Mouse (Mus musculus) midbrain, embryonic 16.5 days (tissue): ENCODE data around the gene Mat2a. TPM values are rescaled to one million over a fixed set of nuclear protein-coding genes. Genes with fewer than 3 reads are reported as not detected.
"Not testable (repeated sequence)": the region's sequence is repeated elsewhere in the genome, so short reads cannot be mapped to it uniquely, and the experiment has no call there.

Experiments used
- ATAC-seq: fragments of 200-750 bp; cut with Nextera tagmentation; 2 replicates; pipeline ENCODE4 v1.8.0; 2017; ENCODE audit warnings: moderate TSS enrichment
- H3K27ac ChIP-seq: fragments of 300-500 bp; sonication (generic); 2 replicates; pipeline ENCODE4 v1.5.1; 2014; ENCODE audit warnings: mild to moderate bottlenecking, low read length, mixed read lengths
- H3K27me3 ChIP-seq: fragments of 300-500 bp; sonication (generic); 2 replicates; pipeline ENCODE4 v1.6.1; 2014; ENCODE audit warnings: low read depth, low read length, mixed read lengths; ENCODE audit not compliant: control insufficient read depth, insufficient read depth
- H3K36me3 ChIP-seq: fragments of 300-500 bp; sonication (generic); 2 replicates; pipeline ENCODE4 v1.6.1; 2014; ENCODE audit warnings: mild to moderate bottlenecking, low read length, moderate library complexity, mixed read lengths; ENCODE audit not compliant: control insufficient read depth, insufficient read depth
- H3K4me1 ChIP-seq: fragments of 300-500 bp; sonication (generic); 2 replicates; pipeline ENCODE4 v1.6.1; 2014; ENCODE audit warnings: mild to moderate bottlenecking, low read length, mixed read lengths; ENCODE audit not compliant: control insufficient read depth, insufficient read depth
- H3K4me2 ChIP-seq: fragments of 300-500 bp; sonication (generic); 2 replicates; pipeline ENCODE4 v1.6.1; 2014; ENCODE audit warnings: mild to moderate bottlenecking, low read length, mixed read lengths
- H3K4me3 ChIP-seq: fragments of 300-500 bp; sonication (generic); 2 replicates; pipeline ENCODE4 v1.5.1; 2014; ENCODE audit warnings: low read depth, mild to moderate bottlenecking, low read length, moderate library complexity, mixed read lengths
- H3K9ac ChIP-seq: fragments of 300-500 bp; sonication (generic); 2 replicates; pipeline ENCODE4 v1.6.1; 2014; ENCODE audit warnings: low read depth, low read length, mixed read lengths
- H3K9me3 ChIP-seq: fragments of 300-500 bp; sonication (generic); replicated peaks from 2 replicates; pipeline ENCODE4 v1.6.1; 2014; ENCODE audit warnings: mild to moderate bottlenecking, low read length, mixed read lengths; ENCODE audit not compliant: control insufficient read depth, poor library complexity, severe bottlenecking
- WGBS: fragments of 180-500 bp; shearing (Covaris S2); extraction: QIAGEN DNeasy Blood & Tissue Kit; methylation state at CpG from one replicate; pipeline ENCODE4 v1.1.7; 2014; 5-methylcytosine and 5-hydroxymethylcytosine counted together
- polyA plus RNA-seq: library from polyadenylated mRNA; unstranded; fragments of >200 nt; fragmentation: Nextera tagmentation; extraction: Ambion mirVana; gene quantifications from 2 replicates; pipeline ENCODE4 v1.2.1, GENCODE M21; 2015

The Mat2a gene
- 348 and 379 TPM in 2 replicates for polyA plus RNA-seq

DNA sequence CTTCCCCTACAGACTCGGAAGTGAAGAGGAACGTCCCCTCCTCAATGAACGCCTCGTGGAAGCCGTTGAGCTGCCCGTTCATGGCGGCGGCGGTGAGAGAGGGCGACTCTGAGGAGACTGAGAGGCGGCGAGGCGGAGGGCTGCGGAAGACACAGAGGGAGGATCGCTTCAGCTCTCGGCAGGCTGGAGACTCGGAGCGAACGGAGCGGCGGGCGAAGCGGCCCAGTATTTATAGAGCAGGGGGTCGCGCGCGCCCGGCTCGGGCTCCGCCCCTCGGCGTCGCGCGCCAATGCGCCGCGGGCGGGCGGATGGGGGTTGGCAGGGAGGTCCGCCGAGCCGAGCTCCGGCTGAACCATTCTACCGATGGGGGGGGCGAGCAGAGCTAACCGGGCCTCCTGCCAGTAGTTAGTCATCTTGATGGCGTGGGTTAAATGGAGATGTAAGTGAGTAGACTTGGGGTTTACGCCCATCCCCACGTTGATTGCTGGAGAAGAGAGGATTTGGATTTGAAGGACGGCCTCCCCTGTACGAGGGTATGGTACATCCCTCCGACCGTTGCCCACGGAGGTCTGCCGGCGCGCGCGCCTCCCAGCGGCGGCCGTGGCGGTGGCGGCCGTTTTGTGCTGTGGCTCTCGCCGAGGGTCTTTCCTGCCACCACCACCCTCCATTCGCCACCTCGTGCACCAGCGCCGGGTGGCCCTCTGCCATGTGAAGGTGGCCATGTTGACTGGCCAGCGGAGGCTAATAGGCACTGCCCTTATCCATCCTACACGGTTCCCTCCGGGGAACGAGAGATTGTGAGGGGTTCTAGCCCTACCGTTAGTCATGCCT, at the start of gene Mat2a:
TSS of gene Mat2a (minus strand) at position 204 of the 831 bp plus-strand sequence.
- Histone ChIP-seq H3K4me3 (peak within 1 kb of the TSS; percentile 99), H3K4me2 (peak within 1 kb of the TSS; percentile 95), H3K9ac (peak within 1 kb of the TSS; percentile 100), H3K36me3 (peaks cover 14% of the 10 kb centered on the region), H3K4me1 (peaks cover 34% of the 10 kb centered on the region), H3K27ac (peak within 1 kb of the TSS; percentile 100), H3K27me3 (no peaks in the 10 kb centered on the region), H3K9me3 (no peaks in the 10 kb centered on the region)
- WGBS, result under 1% methylated on average over 69 of the region's 77 CpGs
- ATAC-seq, result peak; percentile 94

DNA sequence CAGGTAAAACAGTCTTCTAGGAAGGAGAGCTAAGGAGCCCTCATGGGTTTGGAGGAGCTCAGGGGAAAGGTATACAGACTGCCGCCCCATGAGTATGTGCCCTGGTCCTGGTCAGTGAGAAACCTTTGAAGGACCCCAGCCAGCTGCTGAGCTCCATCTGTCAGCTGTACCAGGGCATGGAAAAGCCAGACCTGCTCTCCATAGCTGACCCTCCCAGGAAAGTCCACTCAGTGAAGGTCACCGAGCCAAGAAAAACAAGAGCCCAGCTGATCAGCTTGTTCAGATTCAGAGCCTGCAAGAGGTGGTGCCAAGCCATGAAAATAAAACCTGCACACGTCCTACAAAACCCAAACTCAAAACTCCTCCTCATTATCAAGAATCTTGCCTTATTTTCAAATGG, 49.5 kb upstream of the Mat2a start:
- Histone ChIP-seq H3K4me2 (no peak overlapping the region), H3K9ac (no peak overlapping the region), H3K4me3 (no peak overlapping the region), H3K9me3 (no peaks in the 10 kb centered on the region), H3K27ac (no peak overlapping the region), H3K4me1 (no peaks in the 10 kb centered on the region), H3K36me3 (no peaks in the 10 kb centered on the region), H3K27me3 (no peaks in the 10 kb centered on the region)
- no peak for ATAC-seq
- WGBS, result 65% methylated on average over 3 of the region's 3 CpGs

DNA sequence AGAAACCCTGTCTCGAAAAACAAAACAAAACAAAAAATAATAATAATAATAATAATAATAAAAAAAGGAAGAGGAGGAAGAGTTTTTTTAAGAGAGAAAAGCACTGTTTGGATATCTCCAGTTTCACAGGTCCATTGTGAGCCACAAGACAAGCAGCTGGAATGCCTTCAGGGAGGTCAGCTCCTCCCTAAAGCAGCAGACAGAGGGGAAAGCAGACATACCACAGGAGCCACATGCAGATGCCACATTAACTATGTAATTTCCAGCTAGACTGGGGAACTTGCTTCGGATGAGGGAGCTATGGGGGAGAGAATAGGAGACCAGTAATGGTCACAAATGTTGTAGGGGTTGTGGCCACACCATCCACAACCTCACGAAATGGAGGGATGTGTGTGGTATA, 47.9 kb upstream of the Mat2a start:
- no peaks in the 10 kb centered on the region for H3K27me3 ChIP-seq
- H3K4me1 ChIP-seq, result no peaks in the 10 kb centered on the region
- no peaks in the 10 kb centered on the region for H3K9me3 ChIP-seq
- H3K4me2 ChIP-seq, result no peak overlapping the region
- H3K9ac ChIP-seq, result no peak overlapping the region
- no peak for ATAC-seq
- 74% methylated on average over 3 of the region's 3 CpGs for WGBS
- H3K27ac ChIP-seq, result no peak overlapping the region
- H3K36me3 ChIP-seq, result no peaks in the 10 kb centered on the region
- H3K4me3 ChIP-seq, result no peak overlapping the region

DNA sequence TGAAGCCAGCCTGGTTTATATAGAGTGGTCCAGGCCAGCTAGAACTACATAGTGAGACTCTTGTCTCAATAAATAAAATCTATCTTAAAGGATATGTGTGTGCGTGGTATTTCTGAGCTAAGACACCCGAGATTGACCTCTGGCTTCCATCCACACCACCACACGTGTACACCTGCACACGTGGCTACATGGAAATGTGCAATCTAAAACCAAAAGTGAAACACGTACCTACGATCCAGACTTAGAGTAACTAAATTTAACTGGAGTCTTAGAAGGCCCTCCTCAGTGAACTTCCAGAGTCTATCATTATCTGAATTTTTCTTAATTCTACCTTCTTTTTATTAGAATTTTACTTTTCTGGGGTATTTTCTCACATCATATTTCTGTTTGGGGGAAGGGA, 46.9 kb upstream of the Mat2a start:
- 94% methylated on average over 6 of the region's 6 CpGs for WGBS
- Histone ChIP-seq H3K27ac (no peak overlapping the region), H3K4me3 (no peak overlapping the region), H3K9me3 (no peaks in the 10 kb centered on the region), H3K36me3 (no peaks in the 10 kb centered on the region), H3K27me3 (no peaks in the 10 kb centered on the region), H3K4me1 (no peaks in the 10 kb centered on the region), H3K9ac (no peak overlapping the region), H3K4me2 (no peak overlapping the region)
- ATAC-seq, result no peak

DNA sequence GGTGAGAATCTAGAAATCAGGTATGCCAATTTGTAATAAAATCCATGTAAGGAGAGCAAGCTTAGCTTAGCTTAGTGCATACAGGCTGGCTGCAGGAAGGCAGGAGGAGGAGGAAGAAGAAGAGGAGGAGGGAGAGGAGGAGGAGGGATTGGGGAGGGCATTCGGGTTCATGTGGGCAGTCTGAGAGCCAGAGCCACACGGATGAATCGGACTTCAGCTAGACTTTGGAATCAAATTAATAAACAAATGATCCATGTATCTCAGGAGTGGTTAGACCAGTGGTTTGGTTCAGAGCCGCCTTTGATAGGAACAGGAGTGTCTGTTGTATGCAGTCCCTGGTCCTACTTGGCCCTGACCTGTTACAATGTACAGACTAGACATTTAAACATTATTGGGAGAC, 45.5 kb upstream of the Mat2a start:
- no peaks in the 10 kb centered on the region for H3K4me1 ChIP-seq
- no peak for ATAC-seq
- H3K9me3 ChIP-seq, result no peaks in the 10 kb centered on the region
- no peak overlapping the region for H3K4me2 ChIP-seq
- H3K27ac ChIP-seq, result no peak overlapping the region
- H3K36me3 ChIP-seq, result no peaks in the 10 kb centered on the region
- H3K27me3 ChIP-seq, result no peaks in the 10 kb centered on the region
- H3K4me3 ChIP-seq, result no peak overlapping the region
- no peak overlapping the region for H3K9ac ChIP-seq
- 76% methylated on average over 4 of the region's 4 CpGs for WGBS

DNA sequence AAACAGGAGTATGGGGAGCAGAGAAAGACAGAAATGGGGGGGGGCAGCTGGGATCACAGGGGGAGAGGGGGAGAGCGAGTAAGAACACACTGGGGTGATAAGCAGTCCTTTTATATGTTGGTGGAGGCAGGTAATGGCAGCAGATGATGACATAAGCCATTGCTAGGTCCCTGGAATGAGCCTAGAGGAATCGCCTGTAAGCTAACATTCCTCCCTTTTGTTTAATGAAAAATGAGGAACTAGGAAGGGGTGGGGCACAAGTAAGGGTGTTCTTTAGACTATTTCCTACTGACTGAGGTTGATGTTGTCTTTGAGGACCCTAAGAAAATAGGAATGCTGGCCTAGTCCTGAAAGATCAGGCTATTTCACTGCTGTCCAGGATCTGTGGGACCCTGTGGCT, 42.8 kb upstream of the Mat2a start:
- H3K4me1 ChIP-seq, result no peaks in the 10 kb centered on the region
- no peak overlapping the region for H3K4me2 ChIP-seq
- no peaks in the 10 kb centered on the region for H3K27me3 ChIP-seq
- no peak for ATAC-seq
- WGBS, result 85% methylated on average over 2 of the region's 2 CpGs
- H3K9me3 ChIP-seq, result no peaks in the 10 kb centered on the region
- no peak overlapping the region for H3K4me3 ChIP-seq
- no peak overlapping the region for H3K9ac ChIP-seq
- H3K27ac ChIP-seq, result no peak overlapping the region
- H3K36me3 ChIP-seq, result no peaks in the 10 kb centered on the region

DNA sequence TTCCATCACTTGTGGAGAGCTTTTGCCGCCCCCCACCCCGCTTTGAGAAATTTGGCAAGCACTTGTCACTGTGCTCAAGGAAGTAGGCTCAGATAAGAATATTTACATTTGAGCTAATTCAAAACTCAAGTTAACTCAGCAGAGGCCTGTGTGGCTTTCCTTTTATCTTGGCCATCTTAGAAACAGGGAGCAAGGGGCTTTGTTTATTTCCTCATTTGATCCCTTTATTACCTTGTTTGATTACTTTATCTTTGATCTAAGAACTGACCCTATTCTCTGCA, 41.0 kb upstream of the Mat2a start:
- 93% methylated on average over 2 of the region's 2 CpGs for WGBS
- no peak overlapping the region for H3K4me3 ChIP-seq
- no peaks in the 10 kb centered on the region for H3K4me1 ChIP-seq
- H3K27me3 ChIP-seq, result no peaks in the 10 kb centered on the region
- H3K9me3 ChIP-seq, result no peaks in the 10 kb centered on the region
- no peaks in the 10 kb centered on the region for H3K36me3 ChIP-seq
- no peak overlapping the region for H3K27ac ChIP-seq
- H3K4me2 ChIP-seq, result no peak overlapping the region
- no peak overlapping the region for H3K9ac ChIP-seq
- ATAC-seq, result no peak

DNA sequence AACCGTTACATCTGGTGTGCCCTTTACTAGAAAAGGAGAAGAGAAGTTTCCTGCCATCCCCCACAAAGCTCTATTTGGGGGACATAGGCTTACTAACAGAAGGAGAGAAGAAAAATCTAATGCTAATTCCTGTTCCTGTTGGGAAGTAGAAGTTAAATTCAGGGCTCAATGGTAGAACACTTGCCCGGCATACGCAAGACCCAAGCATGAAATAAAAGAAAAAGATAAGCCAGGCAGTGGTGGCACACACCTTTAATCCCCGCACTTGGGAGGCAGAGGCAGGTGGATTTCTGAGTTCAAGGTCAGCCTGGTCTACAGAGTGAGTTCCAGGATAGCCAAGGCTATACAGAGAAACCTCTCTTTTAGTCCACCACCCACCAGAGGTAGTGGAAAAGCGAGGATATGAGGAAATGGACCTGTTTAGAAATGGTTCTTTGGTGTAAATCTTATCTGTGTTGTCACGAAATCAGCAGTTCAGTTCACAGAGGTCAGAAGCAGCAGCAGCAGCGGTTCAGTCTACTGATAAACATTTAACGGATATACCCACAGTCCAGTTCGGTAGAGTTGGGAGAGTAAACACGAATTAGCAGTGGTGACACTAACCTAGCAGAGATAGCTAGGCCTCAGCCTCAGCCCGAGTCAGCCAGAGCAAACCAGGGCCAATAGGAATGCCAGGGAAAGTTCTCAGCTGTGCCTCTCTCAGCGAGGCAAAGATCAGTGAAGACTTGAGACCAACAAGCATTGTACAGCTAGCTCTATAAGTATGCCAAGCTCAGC, 40.5 kb upstream of the Mat2a start:
- WGBS, result 91% methylated on average over 12 of the region's 12 CpGs
- Histone ChIP-seq H3K27ac (no peak overlapping the region), H3K27me3 (no peaks in the 10 kb centered on the region), H3K4me3 (no peak overlapping the region), H3K9ac (no peak overlapping the region), H3K4me1 (no peaks in the 10 kb centered on the region), H3K4me2 (no peak overlapping the region), H3K9me3 (no peaks in the 10 kb centered on the region), H3K36me3 (no peaks in the 10 kb centered on the region)
- ATAC-seq, result no peak

DNA sequence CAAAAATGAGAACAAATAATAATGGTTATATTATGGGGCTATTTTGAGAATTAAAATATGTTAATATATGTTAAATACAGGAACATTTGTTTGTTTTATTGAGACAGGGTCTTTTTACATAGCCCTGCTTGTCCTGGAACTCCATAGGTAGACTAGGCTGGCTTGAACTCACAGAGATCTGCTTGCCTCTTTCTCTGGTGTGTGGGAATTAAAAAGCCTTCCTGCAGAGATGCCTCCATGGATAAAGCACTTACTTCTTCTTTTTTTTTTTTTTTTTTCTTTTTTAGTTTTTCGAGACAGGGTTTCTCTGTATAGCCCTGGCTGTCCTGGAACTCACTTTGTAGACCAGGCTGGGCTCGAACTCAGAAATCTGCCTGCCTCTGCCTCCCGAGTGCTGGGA, 39.3 kb upstream of the Mat2a start:
- not testable (repeated sequence) for H3K27ac ChIP-seq, ATAC-seq, H3K4me3 ChIP-seq, H3K4me1 ChIP-seq, H3K4me2 ChIP-seq, H3K9me3 ChIP-seq, H3K27me3 ChIP-seq, H3K9ac ChIP-seq, H3K36me3 ChIP-seq
- 97% methylated on average over 2 of the region's 3 CpGs for WGBS
